Mouse (Mus musculus): ENCODE measurements at regions not wholly inside any gene's neighbourhood (a gene's known extent, or its start where the extent isn't known, plus 50 kb on each side); places are given as distances from the start of the nearest gene placed in this dataset.

- no peak for TF ChIP-seq CTCF (IDR thresholded peaks at IDR 0.05; ENCODE audit: low read depth, low read length)
- TF ChIP-seq POLR2A (IDR thresholded peaks at IDR 0.05; ENCODE audit: borderline replicate concordance, low read depth, low read length), result no peak
Observed at GRCm38 (mm10) chr1:51668881-51669280, 190.7 kb upstream of the Nabp1 start.

Data from bone marrow macrophage, adult 2 months (primary cell).